In genomic region chr6:136113639-136114410, GRCm38 (mm10) we compare ENCODE assay signal across 22 mouse cellular contexts. TPM values are rescaled to one million over a fixed set of nuclear protein-coding genes. Genes with fewer than 3 reads are reported as not detected.
"Had no signal": no experiment of that assay in that cellular context is flagged by ENCODE, and none has a peak within 500 bp of the region (broad histone marks: within the 10 kb centered on the region; RNA-seq: fewer than 3 reads in every experiment).

No protein-coding gene starts in this region.

- H3K4me1 ChIP-seq: limb, embryonic 12.5 days; limb, embryonic 15.5 days had no signal

- H3K9me3 ChIP-seq: limb, embryonic 12.5 days; limb, embryonic 15.5 days; midbrain, embryonic 12.5 days; midbrain, embryonic 15.5 days had no signal

- H3K9ac ChIP-seq: limb, embryonic 12.5 days; limb, embryonic 15.5 days; liver, embryonic 14.5 days; liver, postnatal 0 days; lung, embryonic 14.5 days; midbrain, embryonic 12.5 days; midbrain, embryonic 15.5 days had no signal

- H3K4me3 ChIP-seq: limb, embryonic 12.5 days; limb, embryonic 15.5 days; midbrain, embryonic 12.5 days; midbrain, embryonic 15.5 days had no signal

- H3K27me3 ChIP-seq: limb, embryonic 12.5 days; limb, embryonic 15.5 days; midbrain, embryonic 12.5 days; midbrain, embryonic 15.5 days had no signal

- H3K4me2 ChIP-seq: limb, embryonic 12.5 days; limb, embryonic 15.5 days; liver, embryonic 11.5 days; lung, embryonic 14.5 days; midbrain, embryonic 12.5 days; midbrain, embryonic 15.5 days had no signal

- DNase-seq: kidney, postnatal 25 days; left cerebral cortex, postnatal 4 days; liver, postnatal 0 days; lung, embryonic 14.5 days; right cerebral cortex, adult 18-20 months; right cerebral cortex, postnatal 14 days; right cerebral cortex, postnatal 4 days; thymus, adult 2 months; thymus, postnatal 14 days; thymus, postnatal 4 days had no signal

- H3K36me3 ChIP-seq: limb, embryonic 12.5 days; limb, embryonic 15.5 days; midbrain, embryonic 12.5 days; midbrain, embryonic 15.5 days had no signal

- ATAC-seq: liver, postnatal 0 days; lung, postnatal 0 days; midbrain, embryonic 15.5 days had no signal

- H3K27ac ChIP-seq: kidney, postnatal 0 days; limb, embryonic 12.5 days; limb, embryonic 15.5 days; liver, embryonic 14.5 days; macrophage; midbrain, embryonic 12.5 days; midbrain, embryonic 15.5 days; stomach, postnatal 0 days had no signal

RNA-seq across cellular contexts. Expression of gene Grin2b, which starts 59.5 kb away (rescaled TPM):
- total RNA-seq: megakaryocyte, adult 5-6 weeks had no signal
- polyA plus RNA-seq: large intestine, adult 2 months; macrophage; stomach, postnatal 0 days had no signal
